Mouse (Mus musculus): ENCODE data around the gene Eln.

Eln gene

GRCm38 (mm10) chr5:134743991-134744390, 3.1 kb downstream of the Eln start:
- DNase-seq = no peak

GRCm38 (mm10) chr5:134742221-134742795, 4.8 kb downstream of the Eln start:
- peak; percentile 54 for DNase-seq

- peak; percentile 44 for DNase-seq
These were observed 6.4 kb downstream of the Eln start for GRCm38 (mm10) chr5:134740501-134741341.

- no peak for DNase-seq
These were observed 7.2 kb downstream of the Eln start for GRCm38 (mm10) chr5:134739951-134740350.

GRCm38 (mm10) chr5:134734920-134735319, 12.2 kb downstream of the Eln start:
- DNase-seq = no peak

- DNase-seq = no peak
These were observed 13.1 kb downstream of the Eln start for GRCm38 (mm10) chr5:134734072-134734471.

GRCm38 (mm10) chr5:134733241-134733640, 13.9 kb downstream of the Eln start:
- no peak for DNase-seq

GRCm38 (mm10) chr5:134729124-134729523, 18.0 kb downstream of the Eln start:
- DNase-seq = no peak

- peak; percentile 62 for DNase-seq
These were observed 18.6 kb downstream of the Eln start for GRCm38 (mm10) chr5:134728535-134728934.

GRCm38 (mm10) chr5:134727001-134727639, 20.0 kb downstream of the Eln start:
- DNase-seq = no peak

- no peak for DNase-seq
These were observed 21.8 kb downstream of the Eln start for GRCm38 (mm10) chr5:134725299-134725698.

GRCm38 (mm10) chr5:134720058-134720457, 27.1 kb downstream of the Eln start:
- DNase-seq = no peak

- no peak for DNase-seq
These were observed 36.0 kb downstream of the Eln start for GRCm38 (mm10) chr5:134711076-134711475.

- DNase-seq = no peak
These were observed 37.8 kb downstream of the Eln start for GRCm38 (mm10) chr5:134709275-134709674.

- DNase-seq = peak; percentile 75
These were observed 43.0 kb downstream of the Eln start for GRCm38 (mm10) chr5:134704157-134704556.

GRCm38 (mm10) chr5:134695539-134695938, 51.6 kb downstream of the Eln start:
- DNase-seq = no peak

- DNase-seq = peak; percentile 33
These were observed 52.0 kb downstream of the Eln start for GRCm38 (mm10) chr5:134695082-134695481.

GRCm38 (mm10) chr5:134692704-134693103, 54.4 kb downstream of the Eln start:
- DNase-seq = no peak

GRCm38 (mm10) chr5:134688718-134689284, 58.3 kb downstream of the Eln start:
- peak; percentile 99 for DNase-seq

GRCm38 (mm10) chr5:134688086-134688717, 58.9 kb downstream of the Eln start, which contains the start of gene Limk1:
TSS of gene Limk1 (minus strand) at chr5:134688598.
- DNase-seq = no peak

- DNase-seq = no peak
These were observed 59.9 kb downstream of the Eln start for GRCm38 (mm10) chr5:134687187-134687586.

- no peak for DNase-seq
These were observed 60.6 kb downstream of the Eln start for GRCm38 (mm10) chr5:134686541-134686940.

- no peak for DNase-seq
These were observed 62.7 kb downstream of the Eln start for GRCm38 (mm10) chr5:134684398-134684797.
